Mouse (Mus musculus) adrenal gland, postnatal 36 days (tissue): ENCODE results near the gene 4930583I09Rik. TPM values are rescaled to one million over a fixed set of nuclear protein-coding genes. Genes with fewer than 3 reads are reported as not detected.
A peak's percentile ranks its signal among the peaks of the same experiment; 100 is the strongest.

Experiments
- DNase-seq, 2 experiments: peaks; one replicate each; pipeline ENCODE4 v3.0.0; 2021; ENCODE audit warnings: mixed read lengths in 1 of 2
- total RNA-seq, 2 experiments: library from RNA; stranded (reverse); gene quantifications; 2 replicates each; pipeline ENCODE4 v1.2.3; 2021

The 4930583I09Rik gene
- total RNA-seq, 2 experiments from 2014 or later = not detected

DNA sequence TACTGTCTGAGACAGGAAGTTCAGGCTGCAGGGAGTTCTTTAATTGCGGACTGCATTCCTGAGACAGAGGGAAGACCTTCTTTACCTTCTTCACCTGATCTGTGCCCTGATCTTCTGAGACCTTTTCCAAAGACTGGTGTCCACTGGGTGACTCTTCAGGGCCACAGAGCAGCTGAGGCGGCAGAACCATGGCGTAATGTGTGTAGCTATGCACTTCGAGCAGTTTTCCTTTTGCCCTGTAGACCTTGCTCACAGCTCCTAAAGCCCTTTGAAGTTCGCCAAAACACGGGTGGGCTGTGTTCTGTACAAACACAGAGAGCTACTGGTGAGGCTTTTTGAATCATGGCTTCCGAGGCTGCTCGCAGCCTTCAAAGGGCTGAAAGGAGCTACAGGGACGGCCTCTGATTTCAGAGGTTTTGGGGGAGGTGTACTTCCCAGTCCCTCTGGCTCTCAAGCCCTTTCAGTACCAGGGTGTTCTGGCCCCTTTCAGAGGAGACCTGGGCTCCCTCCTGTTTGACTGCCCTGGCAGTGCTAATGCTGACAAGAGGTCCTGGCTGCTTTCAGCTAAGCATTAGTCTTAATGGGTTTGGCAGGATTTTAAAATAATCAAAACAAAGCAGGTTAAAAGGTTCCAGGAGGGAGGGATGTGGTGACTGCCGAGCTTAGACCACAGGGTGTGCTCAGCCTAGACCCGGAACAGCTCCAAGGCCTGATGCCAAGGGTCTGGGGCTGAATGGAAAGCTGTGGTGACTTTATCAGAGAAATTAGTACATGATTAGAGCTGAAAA lies 33.5 kb downstream of the 4930583I09Rik start:
- no peak for DNase-seq

- DNase-seq = no peak
Observed at GRCm38 (mm10) chr17:64792623-64793022, 43.2 kb downstream of the 4930583I09Rik start.

DNA sequence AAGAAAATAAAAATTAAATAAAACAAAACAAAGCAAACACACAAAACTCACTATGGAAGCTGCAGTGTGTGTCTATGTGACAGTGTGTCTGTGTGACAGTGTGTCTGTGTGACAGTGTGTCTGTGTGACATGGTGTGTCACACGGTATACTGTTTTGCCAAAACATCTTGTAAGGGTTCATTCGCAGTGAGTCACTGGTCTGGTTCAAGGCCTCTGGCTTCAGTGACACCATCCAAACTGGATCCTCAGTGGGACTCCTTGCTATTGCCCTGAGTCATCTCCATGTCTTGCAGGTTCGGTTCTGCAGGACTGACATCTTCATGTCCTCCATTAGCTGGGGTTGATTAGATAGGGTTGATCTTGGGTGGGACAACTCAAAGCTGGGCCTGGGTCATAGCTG lies 43.8 kb downstream of the 4930583I09Rik start:
- DNase-seq = peak; percentile 33 to 40

- DNase-seq = no peak
Observed at GRCm38 (mm10) chr17:64789175-64789574, 46.7 kb downstream of the 4930583I09Rik start.

DNA sequence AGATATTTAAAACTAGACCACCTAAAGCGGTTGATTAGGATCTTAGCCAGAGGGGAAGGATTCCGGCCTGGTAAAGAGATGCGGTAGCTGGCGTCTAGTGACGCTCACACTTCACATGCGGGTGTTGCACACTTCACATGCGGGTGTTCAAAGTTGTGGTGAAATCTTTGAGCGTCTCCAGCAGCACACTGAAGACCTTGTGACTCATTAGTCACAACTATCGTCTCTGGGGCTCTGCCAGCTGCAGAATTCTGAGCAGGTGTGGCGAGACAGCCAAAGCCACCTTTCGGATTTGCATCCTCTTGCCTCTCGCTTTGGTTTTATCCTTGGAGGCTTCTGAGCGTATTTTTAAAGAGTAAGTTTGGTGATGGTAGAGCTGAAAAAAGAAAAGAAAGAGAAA lies 47.6 kb downstream of the 4930583I09Rik start:
- DNase-seq = no peak

- no peak for DNase-seq
Observed at GRCm38 (mm10) chr17:64785961-64786360, 49.9 kb downstream of the 4930583I09Rik start.

Other genes starting within 250 kb of the 4930583I09Rik start
- gene Man2a1, start 235.3 kb downstream of the 4930583I09Rik start, total RNA-seq = 100 to 1,000 TPM; 167 to 177 TPM